Mouse (Mus musculus): ENCODE results near the gene Dyrk3. TPM values are rescaled to one million over a fixed set of nuclear protein-coding genes. Genes with fewer than 3 reads are reported as not detected.

Gene Dyrk3
- polyA plus RNA-seq, 1 experiment = 36.1 TPM

- no peak for TF ChIP-seq GATA1 (IDR thresholded peaks at IDR 0.05; ENCODE audit: low read length)
These were observed 41.1 kb downstream of the Dyrk3 start for GRCm38 (mm10) chr1:131096803-131097699.

DNA sequence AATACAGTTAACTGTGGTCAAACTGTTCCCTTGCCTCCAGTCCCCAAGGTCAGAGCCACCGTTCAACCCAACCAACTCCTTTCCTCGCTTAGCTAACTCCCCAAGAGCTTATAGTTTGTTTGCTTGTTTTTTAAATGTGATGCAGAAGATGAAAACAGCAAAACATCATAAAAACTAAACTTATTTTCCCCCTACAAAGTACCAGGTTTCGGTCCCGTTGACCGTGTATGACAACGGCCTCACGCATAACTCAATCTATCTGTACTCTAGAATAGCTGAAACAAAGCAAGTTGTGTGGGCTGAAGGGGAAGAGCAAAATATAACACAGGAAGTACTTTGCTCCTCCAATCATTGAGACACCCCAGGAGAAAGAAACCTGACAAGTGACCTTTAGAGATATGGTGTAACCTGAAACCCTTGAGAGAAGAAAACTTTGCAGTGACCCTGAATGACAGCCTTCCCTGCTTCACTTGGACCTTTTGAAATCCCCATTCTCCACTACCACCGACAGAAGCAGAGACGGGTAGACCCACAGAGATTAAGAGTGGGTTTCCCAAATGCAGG, 41.9 kb downstream of the Dyrk3 start:
- no peak for TF ChIP-seq GATA1 (IDR thresholded peaks at IDR 0.05; ENCODE audit: low read length)

GRCm38 (mm10) chr1:131095574-131095973, 42.6 kb downstream of the Dyrk3 start:
- no peak for TF ChIP-seq GATA1 (IDR thresholded peaks at IDR 0.05; ENCODE audit: low read length)

GRCm38 (mm10) chr1:131093889-131094288, 44.3 kb downstream of the Dyrk3 start:
- no peak for TF ChIP-seq GATA1 (IDR thresholded peaks at IDR 0.05; ENCODE audit: low read length)

DNA sequence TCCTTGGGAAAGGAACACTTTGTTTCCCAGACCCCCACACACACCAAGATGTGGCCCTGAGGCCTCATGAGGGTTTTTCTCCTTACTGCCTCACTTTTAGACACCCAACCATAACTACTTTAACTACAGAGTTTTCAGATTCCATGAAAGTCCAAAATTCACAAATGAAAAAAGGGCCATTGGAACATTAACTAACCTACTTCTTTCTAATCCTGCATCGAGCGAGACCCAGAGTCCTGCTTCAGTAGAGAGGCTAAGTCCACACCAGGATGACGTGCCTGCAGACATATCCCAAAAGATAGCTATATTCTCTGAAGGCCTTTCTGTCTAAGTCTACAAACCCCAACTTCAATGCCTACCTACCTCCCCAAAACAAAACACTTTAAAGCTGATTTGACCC, 45.3 kb downstream of the Dyrk3 start:
- TF ChIP-seq GATA1 (IDR thresholded peaks at IDR 0.05; ENCODE audit: low read length) = no peak

- no peak for TF ChIP-seq GATA1 (IDR thresholded peaks at IDR 0.05; ENCODE audit: low read length)
These were observed 46.0 kb downstream of the Dyrk3 start for GRCm38 (mm10) chr1:131092173-131092572.

GRCm38 (mm10) chr1:131091481-131091880, 46.7 kb downstream of the Dyrk3 start:
- no peak for TF ChIP-seq GATA1 (IDR thresholded peaks at IDR 0.05; ENCODE audit: low read length)

DNA sequence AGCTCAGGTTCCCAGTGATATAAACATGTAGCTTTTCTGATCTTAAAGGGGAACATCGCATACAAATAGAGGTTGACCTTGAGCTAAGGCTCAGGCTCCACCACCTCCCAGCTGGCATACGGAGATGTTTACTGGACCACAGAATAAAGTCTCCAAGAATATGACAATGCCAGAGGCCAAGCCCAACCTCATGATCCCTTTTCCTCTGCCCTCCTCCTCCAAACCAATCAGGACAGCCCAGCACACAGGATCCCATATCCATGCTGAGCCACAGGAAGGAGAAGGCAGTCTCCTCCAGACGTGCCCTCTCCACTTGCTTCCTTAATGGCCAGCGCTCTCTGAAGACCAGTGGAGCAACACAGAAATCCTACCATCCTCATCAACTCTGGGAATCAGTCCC, 47.3 kb downstream of the Dyrk3 start:
- TF ChIP-seq GATA1 (IDR thresholded peaks at IDR 0.05; ENCODE audit: low read length) = no peak

- no peak for TF ChIP-seq GATA1 (IDR thresholded peaks at IDR 0.05; ENCODE audit: low read length)
These were observed 47.9 kb downstream of the Dyrk3 start for GRCm38 (mm10) chr1:131090261-131090660.

GRCm38 (mm10) chr1:131089525-131090127, 48.5 kb downstream of the Dyrk3 start:
- no peak for TF ChIP-seq GATA1 (IDR thresholded peaks at IDR 0.05; ENCODE audit: low read length)

DNA sequence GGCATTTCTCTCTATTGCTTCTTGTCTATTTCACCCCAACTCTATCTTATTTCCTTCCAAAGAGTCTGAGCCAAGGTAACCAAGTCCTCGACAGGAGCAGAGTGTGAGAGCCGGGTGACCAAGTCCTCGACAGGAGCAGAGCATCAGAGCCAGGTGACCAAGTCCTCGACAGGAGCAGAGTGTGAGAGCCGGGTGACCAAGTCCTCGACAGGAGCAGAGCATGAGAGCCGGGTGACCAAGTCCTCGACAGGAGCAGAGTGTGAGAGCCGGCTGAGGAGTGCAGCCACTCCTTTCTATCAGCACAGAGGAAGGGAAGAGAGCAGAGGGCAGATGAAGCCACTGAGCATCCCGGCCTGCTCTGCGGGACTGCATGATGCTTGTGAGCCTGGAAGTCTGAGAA, 49.6 kb downstream of the Dyrk3 start:
- no peak for TF ChIP-seq GATA1 (IDR thresholded peaks at IDR 0.05; ENCODE audit: low read length)

- no peak for TF ChIP-seq GATA1 (IDR thresholded peaks at IDR 0.05; ENCODE audit: low read length)
These were observed 51.2 kb downstream of the Dyrk3 start for GRCm38 (mm10) chr1:131086907-131087306.

GRCm38 (mm10) chr1:131085957-131086739, 52.0 kb downstream of the Dyrk3 start:
- no peak for TF ChIP-seq GATA1 (IDR thresholded peaks at IDR 0.05; ENCODE audit: low read length)

DNA sequence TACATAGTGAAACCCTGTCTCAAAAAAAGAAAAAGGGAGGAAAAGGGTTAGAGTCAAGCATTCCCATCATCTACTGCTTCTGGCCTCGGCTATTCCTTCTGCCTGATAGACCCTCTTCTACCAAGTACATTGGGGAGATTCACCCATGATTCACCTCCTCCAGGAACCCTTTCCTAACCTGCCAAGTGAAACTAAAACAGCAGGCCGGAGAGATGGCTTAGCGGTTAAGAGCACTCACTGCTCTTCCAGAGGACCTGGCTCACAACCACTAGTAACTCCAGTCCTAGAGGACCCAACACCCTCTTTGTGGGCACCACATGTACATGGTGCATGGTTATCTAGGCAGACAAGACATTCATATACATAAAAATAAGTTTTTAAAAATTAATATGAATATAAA, 52.9 kb downstream of the Dyrk3 start:
- no peak for TF ChIP-seq GATA1 (IDR thresholded peaks at IDR 0.05; ENCODE audit: low read length)

DNA sequence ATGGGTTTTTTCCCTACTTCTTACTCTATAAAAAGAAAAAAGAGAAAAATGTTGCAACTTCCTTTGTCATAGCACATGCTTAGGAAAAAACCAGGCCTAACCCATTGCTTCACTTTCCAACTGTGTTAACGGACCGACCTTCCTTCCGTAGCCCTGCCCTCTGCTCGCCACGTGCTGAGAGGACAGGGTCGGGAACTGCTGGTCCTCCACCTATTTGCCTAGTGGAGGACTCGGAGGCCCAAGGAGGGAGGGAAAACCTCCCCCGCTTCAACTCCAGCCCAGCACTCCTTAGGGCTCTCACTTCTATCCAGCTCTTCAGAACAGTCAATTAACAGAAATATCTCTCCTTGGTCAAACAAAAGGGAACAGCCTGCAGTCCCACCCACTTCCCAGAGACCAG, 53.9 kb downstream of the Dyrk3 start:
- no peak for TF ChIP-seq GATA1 (IDR thresholded peaks at IDR 0.05; ENCODE audit: low read length)

DNA sequence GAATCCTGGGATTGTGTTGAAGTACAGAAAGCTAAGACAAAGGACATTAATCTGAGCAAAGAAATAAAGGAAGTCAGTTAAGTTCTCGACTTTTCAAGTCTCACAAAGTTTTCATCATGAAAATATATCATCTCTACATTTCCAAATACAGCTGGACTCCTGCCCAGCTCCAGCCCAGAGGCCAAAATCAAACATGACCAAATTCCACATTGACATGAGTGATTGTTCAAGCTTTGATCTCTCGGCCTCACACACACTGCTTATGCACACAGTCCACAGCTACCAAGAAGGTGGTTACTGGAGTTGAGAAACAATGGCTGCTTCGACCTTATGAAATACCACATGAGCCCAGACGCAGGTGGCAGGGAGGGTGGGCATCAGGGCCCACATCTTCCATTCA, 54.5 kb downstream of the Dyrk3 start:
- no peak for TF ChIP-seq GATA1 (IDR thresholded peaks at IDR 0.05; ENCODE audit: low read length)
